Mouse (Mus musculus): ENCODE data around the gene Hapln2.

Hapln2 gene

DNA sequence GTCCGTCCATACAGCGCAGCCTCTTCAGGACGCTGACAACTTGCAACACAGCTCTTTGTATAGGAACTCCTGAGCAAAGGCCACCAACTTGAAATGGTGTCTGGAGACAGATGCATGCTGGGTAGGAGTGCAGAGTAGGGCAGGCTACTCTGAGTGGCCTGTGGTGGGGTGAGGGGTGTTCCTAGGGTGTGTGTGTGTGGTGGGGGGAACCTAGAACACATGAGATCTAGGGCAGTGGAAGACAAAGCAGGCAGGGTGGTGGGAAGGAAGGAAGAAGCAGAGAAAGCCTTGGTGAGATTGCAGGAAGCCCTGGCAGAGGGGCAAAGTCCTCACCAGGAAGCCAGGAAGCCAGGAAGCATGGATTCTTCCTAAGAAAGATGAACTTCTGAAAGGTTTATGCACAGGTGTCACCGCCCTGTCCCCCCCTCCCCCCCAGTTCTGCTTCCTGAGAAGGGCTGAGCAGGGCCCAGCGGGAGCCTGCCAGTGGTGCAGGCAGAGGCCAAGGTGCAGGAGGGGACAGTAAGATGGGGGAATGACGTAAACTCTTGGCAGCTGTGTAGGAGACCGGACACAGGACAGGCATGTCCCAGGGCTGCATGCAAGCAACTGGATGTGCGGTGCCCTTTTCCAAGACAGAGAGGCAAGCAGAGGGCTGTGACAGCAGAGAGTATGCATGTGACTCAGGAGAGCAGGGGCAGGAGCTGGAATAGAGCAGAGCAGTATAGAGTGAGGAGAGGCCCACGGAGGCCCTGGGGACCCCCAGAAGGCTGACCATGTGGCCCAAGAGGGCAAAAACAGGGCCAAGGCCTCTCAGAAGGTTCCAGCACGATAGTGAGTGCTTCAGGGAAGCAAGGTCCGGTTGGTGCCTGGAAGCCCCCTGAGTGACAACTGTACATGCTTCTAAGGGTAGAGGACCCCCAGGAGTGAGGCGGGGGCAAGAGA, 45.2 kb downstream of the Hapln2 start:
- no peak for DNase-seq (ENCODE audit: low read depth, low spot score)

DNA sequence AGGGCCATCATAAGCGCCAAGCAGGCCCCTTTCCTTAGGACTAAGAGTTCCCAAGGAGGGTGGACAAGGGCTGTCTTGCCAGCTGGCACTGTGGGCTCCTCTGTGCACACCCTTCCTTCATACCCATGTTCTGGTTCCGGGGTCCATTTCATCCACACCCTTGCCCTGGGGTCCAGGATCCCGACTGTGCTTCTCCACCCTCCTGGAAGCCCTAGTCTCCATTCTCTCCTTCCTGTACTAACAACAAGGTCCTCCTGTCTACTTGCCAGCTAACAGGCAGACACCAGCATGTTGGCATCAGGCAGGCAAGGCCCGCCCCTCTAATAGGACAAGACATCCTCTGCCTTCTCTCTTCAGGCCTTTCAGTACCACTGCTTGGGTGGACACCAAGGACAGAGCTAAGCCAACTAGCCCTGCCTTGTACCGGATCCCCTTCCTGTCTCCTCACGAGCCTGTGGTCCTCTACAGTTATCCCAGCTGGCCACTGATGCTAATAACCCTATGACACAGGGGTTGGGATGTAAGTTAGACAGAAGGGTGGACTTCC, 46.1 kb downstream of the Hapln2 start:
- DNase-seq (ENCODE audit: low read depth, low spot score), result no peak

DNA sequence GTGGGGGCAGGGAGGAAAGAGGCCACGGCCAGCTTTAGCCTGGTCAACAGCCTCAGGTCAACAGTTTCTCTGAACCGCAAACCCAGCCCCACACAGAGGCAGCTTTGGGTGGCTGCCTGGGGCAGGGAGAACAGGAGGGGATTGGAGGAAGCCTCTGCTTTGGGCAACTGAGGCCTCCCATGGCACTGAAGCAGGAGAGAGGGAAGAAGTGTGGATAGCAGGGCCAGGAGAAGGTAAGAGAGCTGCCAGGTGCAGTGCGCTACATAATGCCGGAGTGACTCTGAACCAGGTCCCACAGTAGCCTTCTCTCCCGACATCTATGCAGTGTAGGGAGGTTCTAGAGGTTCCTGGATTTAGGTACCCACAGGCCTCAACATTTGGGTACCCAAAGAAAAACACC, 46.7 kb downstream of the Hapln2 start:
- no peak for DNase-seq (ENCODE audit: low read depth, low spot score)

GRCm38 (mm10) chr3:87980085-87980484, 47.3 kb downstream of the Hapln2 start:
- DNase-seq (ENCODE audit: low read depth, low spot score), result no peak

GRCm38 (mm10) chr3:87979493-87979892, 47.9 kb downstream of the Hapln2 start:
- DNase-seq (ENCODE audit: low read depth, low spot score), result no peak

- no peak for DNase-seq (ENCODE audit: low read depth, low spot score)
Observed at GRCm38 (mm10) chr3:87974381-87974987, 52.9 kb downstream of the Hapln2 start.

DNA sequence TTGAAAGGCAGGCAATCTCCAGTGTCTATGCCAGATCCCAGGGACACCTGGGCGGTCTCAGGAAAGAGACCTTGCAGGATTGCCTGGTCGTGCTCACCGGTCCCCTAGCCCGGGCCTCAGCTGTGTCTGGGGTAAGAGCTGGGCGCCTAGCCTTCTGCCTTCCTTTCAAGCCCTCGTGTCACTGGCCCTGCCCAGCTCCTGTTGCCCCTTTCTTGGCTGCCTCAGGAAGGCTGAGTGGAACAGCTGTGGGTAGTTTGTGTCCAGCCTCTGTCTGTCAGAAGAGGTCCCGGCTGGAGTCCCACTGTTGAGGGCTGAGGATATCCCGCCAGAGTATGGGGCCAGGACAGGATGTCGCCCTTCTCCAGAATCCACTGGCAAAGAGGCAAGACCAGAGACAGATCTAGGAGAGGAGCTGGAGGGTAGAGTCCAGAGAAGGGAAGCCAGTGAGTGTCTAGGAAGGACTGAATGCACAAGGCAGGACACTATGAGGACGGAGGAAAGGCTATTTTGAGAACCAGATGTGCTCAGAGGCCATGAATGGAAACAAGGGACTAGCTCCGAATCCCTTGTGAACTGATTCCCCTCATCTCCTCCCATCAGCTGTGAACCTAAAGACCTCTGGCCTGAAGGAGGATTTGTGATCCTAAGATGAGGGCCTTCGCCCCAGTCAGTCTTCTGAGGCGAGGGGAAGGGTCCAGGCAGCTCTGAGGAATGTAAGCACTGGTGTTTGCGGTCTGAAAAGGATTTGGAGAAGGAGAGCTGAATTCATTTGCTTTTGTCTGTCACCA, 53.6 kb downstream of the Hapln2 start:
- no peak for DNase-seq (ENCODE audit: low read depth, low spot score)

GRCm38 (mm10) chr3:87972776-87973175, 54.6 kb downstream of the Hapln2 start:
- no peak for DNase-seq (ENCODE audit: low read depth, low spot score)

- no peak for DNase-seq (ENCODE audit: low read depth, low spot score)
Observed at GRCm38 (mm10) chr3:87972203-87972664, 55.1 kb downstream of the Hapln2 start.

Measured in brain, embryonic 18.5 days (tissue).